Mouse (Mus musculus): Measurements from ENCODE around the gene Map7.

DNA sequence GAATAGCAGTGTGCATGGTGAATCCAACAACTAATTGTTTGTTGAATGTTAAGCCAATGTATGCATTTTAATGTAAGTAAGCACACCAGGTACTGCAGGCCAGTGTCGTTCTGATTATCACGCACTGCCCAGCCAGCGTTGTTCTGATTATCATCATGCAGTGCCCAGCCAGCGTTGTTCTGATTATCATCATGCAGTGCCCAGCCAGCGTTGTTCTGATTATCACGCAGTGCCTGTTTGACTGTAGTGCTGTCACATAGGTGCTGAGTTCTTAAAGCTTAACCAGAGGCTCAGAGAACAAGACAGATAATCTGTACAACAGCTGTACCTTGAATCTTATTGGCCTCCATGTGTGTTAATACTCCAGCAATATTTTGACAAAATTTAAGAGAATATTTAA, 88.0 kb downstream of the Map7 start:
- TF ChIP-seq MYOD1 (IDR thresholded peaks at IDR 0.05; ENCODE audit: control insufficient read depth in 1 of 3, insufficient read length in 2 of 3, low read depth in 2 of 3) (no peak), POLR2A (IDR thresholded peaks at IDR 0.05; ENCODE audit: insufficient read length, low read depth) (no peak), USF1 (IDR thresholded peaks at IDR 0.05; ENCODE audit: low read depth) (no peak), REST (IDR thresholded peaks at IDR 0.05; ENCODE audit: insufficient read depth, insufficient read length) (no peak), TCF12 (IDR thresholded peaks at IDR 0.05; ENCODE audit: insufficient read depth, poor library complexity, severe bottlenecking) (no peak), SRF (IDR thresholded peaks at IDR 0.05; ENCODE audit: control insufficient read depth, insufficient read length, low read depth) (no peak), POLR2AphosphoS2 (IDR thresholded peaks at IDR 0.05; ENCODE audit: insufficient read length, low read depth) (no peak), MYOG (IDR thresholded peaks at IDR 0.05; ENCODE audit: control insufficient read depth in 1 of 3, insufficient read depth in 1 of 3, insufficient read length in 2 of 3, low read depth in 2 of 3) (no peak)
